Mouse (Mus musculus) lung, postnatal 14 days (tissue): ENCODE measurements at regions not wholly inside any gene's neighbourhood (a gene's known extent, or its start where the extent isn't known, plus 50 kb on each side); places are given as distances from the start of the nearest gene placed in this dataset.
"Not testable (repeated sequence)": the region's sequence is repeated elsewhere in the genome, so short reads cannot be mapped to it uniquely, and the experiment has no call there.

Experiments
- DNase-seq: peaks from one replicate; pipeline ENCODE4 v3.0.0; 2021

DNA sequence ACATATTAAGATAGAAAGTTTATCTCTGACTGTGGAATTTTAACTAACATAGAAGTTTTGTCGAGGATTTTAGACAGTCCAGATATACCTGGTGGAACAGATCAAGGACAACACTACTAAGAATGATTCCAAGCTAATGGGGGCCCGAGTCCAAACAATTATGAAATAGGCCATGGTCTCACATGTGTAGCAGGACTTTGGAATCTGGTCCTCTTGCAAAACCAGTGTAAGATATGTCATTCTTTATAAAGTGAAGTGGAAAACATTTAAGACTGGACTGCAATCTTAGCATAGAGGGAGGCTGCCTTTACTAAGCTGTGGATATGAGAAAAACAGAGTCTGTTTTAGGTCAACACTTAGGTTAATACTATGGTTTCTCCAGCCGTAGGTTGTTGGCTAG lies 311.2 kb downstream of the Ets1 start:
- DNase-seq, result no peak

- DNase-seq, result no peak
Measured at GRCm38 (mm10) chr9:32949036-32949435, 313.0 kb downstream of the Ets1 start.

DNA sequence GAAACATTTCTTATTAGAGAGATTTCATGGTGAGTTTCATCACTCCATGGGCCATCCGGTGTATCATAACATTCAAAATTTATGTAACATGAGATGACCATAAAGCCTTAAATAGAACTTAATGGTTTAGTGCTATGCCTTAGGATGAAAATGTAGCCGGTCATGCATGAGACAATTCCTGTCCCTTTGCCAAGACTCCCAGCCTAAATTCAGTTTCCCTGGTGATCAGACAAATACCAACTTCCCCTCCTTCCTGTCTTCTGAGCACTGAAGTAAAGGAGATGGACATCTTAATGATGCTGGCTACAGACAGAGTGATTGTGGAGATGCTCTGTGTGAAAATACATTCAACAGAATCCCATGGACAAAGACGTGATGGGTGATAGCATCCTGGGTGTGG lies 322.7 kb downstream of the Ets1 start:
- DNase-seq, result no peak

DNA sequence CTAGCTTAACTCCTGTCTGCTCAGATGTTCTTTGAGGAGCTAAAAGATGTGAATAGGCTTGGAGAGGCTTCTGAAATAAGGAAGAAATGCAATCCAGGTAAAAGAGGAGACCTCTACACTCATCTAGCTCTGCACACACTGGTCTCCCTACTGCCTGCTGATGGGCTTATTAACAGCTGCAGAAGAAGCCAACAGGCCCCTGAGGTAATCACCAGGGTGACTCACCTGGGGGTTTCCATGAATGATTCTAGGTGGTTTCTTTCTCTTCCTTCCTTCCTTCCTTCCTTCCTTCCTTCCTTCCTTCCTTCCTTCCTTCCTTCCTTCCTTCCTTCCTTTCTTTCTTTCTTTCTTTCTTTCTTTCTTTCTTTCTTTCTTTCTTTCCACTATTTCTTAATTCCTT lies 323.4 kb downstream of the Ets1 start:
- not testable (repeated sequence) for DNase-seq

GRCm38 (mm10) chr9:32962679-32963205 lies 326.7 kb downstream of the Ets1 start:
- no peak for DNase-seq

- no peak for DNase-seq
Measured at GRCm38 (mm10) chr9:32968446-32968845, 332.4 kb downstream of the Ets1 start.

DNA sequence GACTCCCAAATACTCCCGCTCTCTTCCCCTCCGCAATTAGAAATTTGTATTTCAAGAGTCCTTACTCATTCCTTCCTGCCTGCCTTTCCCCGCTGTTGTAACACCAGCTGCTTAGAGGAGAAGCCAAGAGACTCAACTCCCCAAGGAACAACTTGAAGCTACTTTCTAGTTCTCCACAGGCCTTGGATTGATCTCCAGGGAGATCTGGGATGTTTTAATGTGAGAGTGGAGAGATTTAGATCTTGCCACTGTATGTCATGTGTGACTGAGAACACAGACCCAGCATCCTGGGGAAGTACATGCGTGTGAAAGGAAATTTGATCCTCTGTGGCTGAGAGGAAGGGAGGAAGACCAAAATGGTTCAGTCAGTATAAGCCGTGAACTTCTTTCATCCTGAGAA lies 335.4 kb downstream of the Ets1 start:
- no peak for DNase-seq

- DNase-seq, result no peak
Measured at GRCm38 (mm10) chr9:32971926-32972325, 335.9 kb downstream of the Ets1 start.

- no peak for DNase-seq
Measured at GRCm38 (mm10) chr9:32972431-32973052, 336.5 kb downstream of the Ets1 start.

DNA sequence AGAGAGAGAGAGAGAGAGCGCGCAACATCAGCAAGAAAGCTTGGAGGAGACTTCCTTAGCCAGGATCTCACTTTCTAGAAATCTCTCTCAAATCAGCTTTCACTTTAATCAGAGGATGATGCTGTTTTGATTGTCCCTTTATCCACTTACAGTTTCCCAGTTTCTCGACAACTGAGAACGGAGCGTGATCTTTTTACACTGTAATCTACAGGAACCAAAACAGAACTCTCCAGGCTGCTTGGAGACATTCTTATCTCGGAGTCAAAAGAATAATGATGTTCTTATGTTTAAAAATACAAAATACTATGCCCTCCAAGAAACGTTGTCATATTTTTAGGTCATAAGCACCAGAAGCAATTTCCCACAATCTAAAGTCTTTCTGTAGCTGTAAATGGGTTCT lies 341.7 kb downstream of the Ets1 start:
- DNase-seq, result no peak

- no peak for DNase-seq
Measured at GRCm38 (mm10) chr9:32980846-32981245, 344.8 kb downstream of the Ets1 start.

DNA sequence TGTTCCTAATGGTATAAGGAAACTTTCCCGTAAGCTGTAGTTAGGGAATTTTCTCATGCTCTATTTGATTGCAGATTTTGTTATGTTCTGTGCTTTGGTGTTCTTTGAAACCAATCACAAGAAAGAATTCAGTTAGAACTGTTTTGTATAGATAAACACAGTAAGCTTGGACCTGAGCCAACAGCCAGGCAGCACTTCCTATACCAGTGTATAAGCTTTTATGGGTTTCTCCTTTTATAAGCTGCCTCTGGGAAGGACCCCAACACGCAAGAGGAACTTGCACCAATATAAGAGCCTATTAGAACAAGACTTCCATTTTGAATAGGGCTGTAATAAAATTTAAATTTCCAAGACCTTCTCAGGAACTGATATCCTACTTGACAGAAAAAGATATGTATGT lies 347.2 kb downstream of the Ets1 start:
- no peak for DNase-seq

- no peak for DNase-seq
Measured at GRCm38 (mm10) chr9:32986836-32987673, 351.0 kb downstream of the Ets1 start.

DNA sequence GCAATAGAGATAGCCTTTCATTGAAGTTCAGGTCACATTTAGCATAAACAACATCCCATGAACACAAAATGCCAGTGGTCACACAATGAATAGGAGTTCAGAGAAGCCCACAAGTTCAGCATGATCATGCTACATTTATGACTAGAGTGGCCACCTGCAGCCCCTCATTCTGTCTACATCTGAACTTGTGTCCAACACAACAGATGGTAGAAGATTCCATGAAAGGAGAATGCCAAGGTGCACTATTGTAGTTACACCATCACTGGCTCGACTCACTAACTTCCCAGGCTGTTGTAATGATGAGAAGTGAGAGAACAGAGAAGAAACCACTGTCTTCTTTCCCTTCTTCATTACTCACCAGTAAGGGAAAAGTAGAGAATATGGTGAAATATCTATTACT lies 353.0 kb downstream of the Ets1 start:
- DNase-seq, result no peak

DNA sequence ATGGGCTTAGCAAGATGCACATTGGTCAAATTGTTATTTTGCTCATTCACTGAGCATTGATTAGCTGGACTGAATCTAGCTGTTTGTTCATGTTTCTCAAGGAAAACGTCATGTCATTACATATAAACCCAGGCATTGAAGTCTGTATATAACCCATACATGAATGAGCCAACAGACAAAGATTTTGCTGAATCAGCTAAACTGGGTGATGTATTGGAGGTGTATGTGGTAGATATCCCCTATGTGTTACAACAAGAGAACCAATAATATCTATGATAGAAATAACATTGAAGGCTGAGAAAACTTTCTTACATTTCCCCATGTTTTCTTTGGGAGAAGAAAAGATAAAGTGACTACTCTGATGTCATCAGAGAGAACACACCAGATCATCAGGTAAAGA lies 362.3 kb downstream of the Ets1 start:
- no peak for DNase-seq

GRCm38 (mm10) chr9:33000691-33001164 lies 364.7 kb downstream of the Ets1 start:
- peak; percentile 8 for DNase-seq

GRCm38 (mm10) chr9:33001165-33001949 lies 365.3 kb downstream of the Ets1 start:
- no peak for DNase-seq

GRCm38 (mm10) chr9:33003880-33004279 lies 367.9 kb downstream of the Ets1 start:
- no peak for DNase-seq

- DNase-seq, result no peak
Measured at GRCm38 (mm10) chr9:33004536-33004935, 368.5 kb downstream of the Ets1 start.

DNA sequence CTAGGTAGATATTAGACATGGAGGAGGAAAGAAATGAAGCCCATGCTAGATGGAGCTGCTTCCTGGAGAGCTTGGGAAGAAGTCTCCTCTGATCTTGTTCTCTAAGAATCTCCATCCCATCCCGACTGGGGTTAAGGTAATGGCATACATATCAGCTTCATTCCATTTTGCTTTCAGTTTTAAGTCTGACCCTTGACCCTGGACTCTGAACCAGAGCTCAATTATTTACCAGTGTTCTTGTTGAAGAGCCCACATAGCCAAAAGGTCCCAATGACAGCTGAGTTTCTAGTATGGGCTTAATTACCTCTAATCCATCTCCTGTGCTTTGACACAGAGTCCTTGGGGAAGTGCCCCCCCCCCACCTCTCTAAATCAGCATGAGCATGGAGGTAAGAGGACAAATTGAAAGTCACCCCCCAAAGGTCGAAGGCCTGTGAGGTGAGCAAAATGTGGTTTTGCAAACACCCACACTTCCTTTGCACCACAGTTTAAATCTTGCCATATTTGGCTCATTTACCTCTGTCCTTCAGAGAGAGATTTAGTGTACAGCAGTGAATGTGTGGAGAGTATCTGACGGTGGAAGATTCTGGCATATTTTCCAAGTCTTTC lies 371.5 kb downstream of the Ets1 start:
- no peak for DNase-seq

DNA sequence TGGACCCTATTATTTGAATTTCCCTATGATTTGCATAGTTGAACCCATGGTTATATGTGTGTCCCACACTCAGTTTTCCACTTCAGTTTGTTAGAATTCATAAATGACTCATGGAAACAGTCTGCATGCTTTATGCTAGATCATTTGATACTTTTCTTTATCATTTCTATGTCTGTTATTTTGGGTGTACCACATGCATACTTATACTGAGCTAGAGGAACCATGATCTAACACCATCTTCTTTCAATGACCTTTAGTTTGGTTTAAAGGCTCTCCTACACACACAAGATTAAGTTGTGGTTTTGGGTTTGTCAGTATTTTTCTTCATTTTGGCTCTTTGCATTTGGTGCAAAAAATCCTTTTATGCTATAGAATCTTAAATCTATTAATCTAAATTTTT lies 375.2 kb downstream of the Ets1 start:
- no peak for DNase-seq

- no peak for DNase-seq
Measured at GRCm38 (mm10) chr9:33035401-33035800, 399.4 kb downstream of the Ets1 start.

- DNase-seq, result no peak
Measured at GRCm38 (mm10) chr9:33039221-33039790, 403.3 kb downstream of the Ets1 start.
